Mouse (Mus musculus) erythroblast, embryonic 14.5 days (primary cell): ENCODE data around the gene Aebp1. TPM values are rescaled to one million over a fixed set of nuclear protein-coding genes. Genes with fewer than 3 reads are reported as not detected.

Experiments used
- H3K27me3 ChIP-seq: 2 replicates; pipeline ENCODE4 v1.6.1; 2012; ENCODE audit warnings: inconsistent platforms; ENCODE audit not compliant: control insufficient read depth
- H3K36me3 ChIP-seq: 2 replicates; pipeline ENCODE4 v1.6.1; 2012; ENCODE audit warnings: mild to moderate bottlenecking, inconsistent platforms; ENCODE audit not compliant: control insufficient read depth
- H3K4me1 ChIP-seq: 2 replicates; pipeline ENCODE4 v1.6.1; 2012; ENCODE audit warnings: inconsistent platforms; ENCODE audit not compliant: control insufficient read depth
- H3K4me3 ChIP-seq: replicated peaks from 2 replicates; pipeline ENCODE3; 2012; ENCODE audit warnings: moderate library complexity, mild to moderate bottlenecking, inconsistent platforms
- H3K9me3 ChIP-seq: 2 replicates; pipeline ENCODE4 v1.6.1; 2012; ENCODE audit warnings: low read length, inconsistent platforms, mixed read lengths; ENCODE audit not compliant: control insufficient read depth
- GATA1 ChIP-seq: IDR thresholded peaks from 2 replicates; pipeline ENCODE4 v1.6.1; 2012; ENCODE audit warnings: low read length, inconsistent platforms, mixed read lengths
- TAL1 ChIP-seq: IDR thresholded peaks from 3 replicates; pipeline ENCODE4 v1.6.1; 2012; ENCODE audit warnings: low read length, inconsistent platforms, mixed read lengths
- polyA plus RNA-seq: library from polyadenylated mRNA; stranded (reverse); fragments of >175 nt; gene quantifications from 2 replicates; pipeline ENCODE4 v1.2.3, GENCODE M21; 2012

Aebp1 gene
- polyA plus RNA-seq, 1 experiment: 0.02 TPM

DNA sequence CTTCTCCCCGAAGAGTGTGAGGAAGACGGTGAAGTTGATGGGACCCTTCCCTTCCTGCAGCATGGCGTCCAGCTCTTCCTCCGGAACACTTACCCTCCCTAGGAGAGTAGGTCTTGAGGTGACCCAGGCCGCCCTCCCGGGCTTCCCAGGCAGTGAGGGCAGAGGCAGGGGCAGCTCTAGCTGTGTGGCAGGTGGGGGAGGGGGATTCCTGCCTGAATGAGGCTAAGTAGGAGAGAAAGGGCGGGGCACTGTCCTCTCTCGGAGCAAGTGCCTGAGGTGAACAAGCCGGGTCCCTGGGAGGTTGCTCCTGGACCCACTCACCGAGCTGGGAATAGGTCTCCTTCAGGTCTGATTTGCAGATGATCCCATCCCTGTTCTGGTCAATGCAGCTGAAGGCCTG lies 36.1 kb downstream of the Aebp1 start:
- Histone ChIP-seq H3K36me3 (no peaks in the 10 kb centered on the region), H3K27me3 (peaks cover 71% of the 10 kb centered on the region), H3K4me3 (no peak overlapping the region), H3K4me1 (peaks cover 45% of the 10 kb centered on the region), H3K9me3 (no peaks in the 10 kb centered on the region)
- TF ChIP-seq GATA1 (no peak), TAL1 (no peak)

DNA sequence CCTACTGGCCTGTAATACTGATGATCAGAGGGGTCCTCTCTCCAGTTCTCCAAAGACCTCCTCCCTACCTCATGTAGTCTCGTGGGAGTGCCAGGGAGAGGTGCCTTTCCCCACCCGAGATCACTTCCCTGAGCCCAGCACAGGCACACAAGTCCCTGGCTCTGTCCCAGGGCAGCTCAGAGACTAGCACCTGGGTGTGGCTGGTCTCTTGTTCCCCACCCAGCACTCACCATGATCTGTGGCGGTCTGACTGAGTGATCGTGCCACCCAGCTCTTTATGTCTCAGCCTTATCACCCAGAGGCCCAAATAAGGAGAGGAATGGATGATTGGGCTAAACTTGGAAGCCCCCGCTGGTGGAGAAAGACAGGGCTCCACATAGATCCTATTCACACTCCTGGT lies 36.8 kb downstream of the Aebp1 start, which contains the start of gene Myl7:
Myl7 (minus strand) TSS at position 252 of the 400 bp plus-strand sequence.
- H3K4me3 ChIP-seq: no peak within 1 kb of the TSS
- peaks cover 38% of the 10 kb centered on the region for H3K4me1 ChIP-seq
- no peaks in the 10 kb centered on the region for H3K9me3 ChIP-seq
- peaks cover 78% of the 10 kb centered on the region for H3K27me3 ChIP-seq
- H3K36me3 ChIP-seq: no peaks in the 10 kb centered on the region
- TF ChIP-seq GATA1 (no peak), TAL1 (no peak)

DNA sequence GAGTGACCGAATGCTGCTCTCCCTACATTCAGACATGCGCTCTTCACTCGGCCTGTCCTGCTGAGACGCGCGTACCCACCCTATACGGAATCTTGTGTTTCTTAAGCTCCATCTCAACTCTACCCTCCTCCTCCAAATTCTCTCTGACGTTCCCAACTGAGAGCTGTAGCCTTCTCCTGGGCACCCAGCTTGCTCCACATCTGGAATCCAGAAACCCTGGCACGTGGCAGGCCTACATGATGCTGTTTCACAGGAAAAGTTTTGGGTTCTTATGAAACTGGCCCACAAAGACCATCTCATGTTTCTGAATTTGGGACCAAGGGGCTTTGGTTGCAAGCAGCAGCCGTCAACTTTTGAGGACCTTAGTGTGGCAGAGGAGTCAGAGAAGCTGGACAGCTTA lies 37.5 kb downstream of the Aebp1 start:
- H3K27me3 ChIP-seq: peaks cover 80% of the 10 kb centered on the region
- TF ChIP-seq TAL1 (no peak), GATA1 (no peak)

GRCm38 (mm10) chr11:5901320-5901719 lies 39.6 kb downstream of the Aebp1 start:
- no peak overlapping the region for H3K4me3 ChIP-seq

More for the DNA sequence above, 37.5 kb downstream of the Aebp1 start:
- Histone ChIP-seq H3K36me3 (no peaks in the 10 kb centered on the region), H3K9me3 (no peaks in the 10 kb centered on the region), H3K4me3 (no peak overlapping the region), H3K4me1 (peaks cover 30% of the 10 kb centered on the region)

GRCm38 (mm10) chr11:5901950-5902349 lies 40.2 kb downstream of the Aebp1 start:
- no peak overlapping the region for H3K4me3 ChIP-seq
- no peaks in the 10 kb centered on the region for H3K36me3 ChIP-seq
- H3K27me3 ChIP-seq: peaks cover 68% of the 10 kb centered on the region
- H3K4me1 ChIP-seq: peaks cover 23% of the 10 kb centered on the region
- TF ChIP-seq TAL1 (no peak), GATA1 (no peak)
- H3K9me3 ChIP-seq: no peaks in the 10 kb centered on the region

More at GRCm38 (mm10) chr11:5901320-5901719, 39.6 kb downstream of the Aebp1 start:
- H3K4me1 ChIP-seq: peaks cover 23% of the 10 kb centered on the region
- no peaks in the 10 kb centered on the region for H3K36me3 ChIP-seq
- peaks cover 74% of the 10 kb centered on the region for H3K27me3 ChIP-seq
- no peaks in the 10 kb centered on the region for H3K9me3 ChIP-seq
- no peak for TF ChIP-seq TAL1
- TF ChIP-seq GATA1: no peak

DNA sequence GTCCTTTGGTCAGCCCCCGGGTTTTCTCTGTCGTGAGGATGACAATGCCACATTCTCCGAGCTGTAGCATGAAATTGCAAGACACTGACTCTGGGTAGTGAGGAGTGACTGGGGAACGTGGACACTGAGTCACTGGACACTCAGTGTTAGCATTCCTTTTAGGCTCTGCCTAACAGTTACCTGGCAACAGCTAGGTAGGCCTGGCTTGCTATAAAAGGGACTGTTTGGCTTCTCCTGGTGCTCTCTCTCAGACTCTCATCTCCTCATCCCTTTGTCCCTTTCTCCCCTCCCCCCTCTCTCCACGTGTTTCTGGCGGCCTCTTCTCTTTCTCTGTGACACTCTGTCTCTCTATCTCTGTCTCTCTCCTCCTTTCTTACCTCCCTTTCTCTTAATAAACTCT lies 40.6 kb downstream of the Aebp1 start:
- Histone ChIP-seq H3K4me3 (no peak overlapping the region), H3K9me3 (no peaks in the 10 kb centered on the region), H3K4me1 (peaks cover 19% of the 10 kb centered on the region), H3K36me3 (no peaks in the 10 kb centered on the region), H3K27me3 (peaks cover 64% of the 10 kb centered on the region)
- TF ChIP-seq TAL1 (no peak), GATA1 (no peak)

GRCm38 (mm10) chr11:5903844-5904243 lies 42.1 kb downstream of the Aebp1 start:
- Histone ChIP-seq H3K4me3 (no peak overlapping the region), H3K9me3 (no peaks in the 10 kb centered on the region), H3K36me3 (no peaks in the 10 kb centered on the region), H3K27me3 (peaks cover 49% of the 10 kb centered on the region), H3K4me1 (peaks cover 5% of the 10 kb centered on the region)
- TF ChIP-seq GATA1: no peak
- no peak for TF ChIP-seq TAL1

- H3K9me3 ChIP-seq: no peaks in the 10 kb centered on the region
- peaks cover 44% of the 10 kb centered on the region for H3K27me3 ChIP-seq
- H3K4me1 ChIP-seq: peaks cover 3% of the 10 kb centered on the region
- TF ChIP-seq TAL1 (no peak), GATA1 (no peak)
- H3K36me3 ChIP-seq: no peaks in the 10 kb centered on the region
- no peak overlapping the region for H3K4me3 ChIP-seq
Measured at GRCm38 (mm10) chr11:5904357-5904756, 42.6 kb downstream of the Aebp1 start.

DNA sequence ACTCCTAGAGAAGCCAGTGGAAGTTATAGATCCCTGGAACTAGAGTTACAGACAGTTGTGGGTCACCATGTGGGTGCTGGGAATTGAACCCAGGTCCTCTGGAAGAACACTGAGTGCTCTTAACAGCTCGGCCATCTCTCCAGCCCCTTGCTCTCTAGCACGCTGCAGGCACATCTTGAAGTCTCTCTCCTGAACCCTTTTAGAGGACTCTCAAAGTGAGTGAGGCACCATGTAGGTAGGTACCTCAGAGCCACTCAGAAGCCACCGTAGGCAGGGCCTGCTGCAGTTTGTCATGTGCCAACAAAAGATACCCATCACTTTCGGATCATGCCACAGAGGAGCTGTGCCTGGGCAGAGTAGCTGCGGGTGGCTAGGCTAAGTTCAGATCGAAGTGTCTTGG lies 43.1 kb downstream of the Aebp1 start:
- Histone ChIP-seq H3K9me3 (no peaks in the 10 kb centered on the region), H3K27me3 (peaks cover 39% of the 10 kb centered on the region), H3K4me1 (peaks cover 3% of the 10 kb centered on the region), H3K4me3 (no peak overlapping the region), H3K36me3 (no peaks in the 10 kb centered on the region)
- no peak for TF ChIP-seq TAL1
- no peak for TF ChIP-seq GATA1
